Mouse (Mus musculus) Patski (cell line): ENCODE data around the gene Pank4. TPM values are rescaled to one million over a fixed set of nuclear protein-coding genes. Genes with fewer than 3 reads are reported as not detected.

Experiments
- ATAC-seq: fragments of 100-300 bp; one replicate; pipeline ENCODE4 v1.8.0; 2021
- CTCF ChIA-PET: fragments of 350-600 bp; sonication (Branson Sonifier 250); formaldehyde crosslinking; loops from one replicate; lab custom pipeline; 2022; ENCODE audit warnings: inconsistent platforms; lab: Charles Lee
- POLR2A ChIA-PET: fragments of 350-600 bp; sonication (Branson Sonifier 250); formaldehyde crosslinking; loops from one replicate; lab custom pipeline; 2022; ENCODE audit warnings: antibody characterized with exemption, inconsistent platforms; lab: Charles Lee
- DNase-seq: peaks from one replicate; pipeline ENCODE4 v3.0.0-alpha.2; 2011; ENCODE audit warnings: low read depth, low spot score
- H3K27me3 ChIP-seq: fragments of 371-371 bp; one replicate; pipeline ENCODE4 v1.5.1; 2021
- CTCF ChIP-seq: fragments of 100-300 bp; IDR thresholded peaks from one replicate; pipeline ENCODE4 v1.5.1; 2021
- in situ Hi-C: fragments of 300-500 bp; cut with MboI; formaldehyde crosslinking; loops from 3 replicates; pipeline ENCODE4 v1.11.1; 2018; ENCODE audit warnings: low pct_unique_long_range_greater_than_20kb, mixed read lengths
- polyA plus RNA-seq: library from polyadenylated mRNA; unstranded; gene quantifications from one replicate; pipeline ENCODE4 v1.2.3, GENCODE M21; 2021

Pank4 gene
- polyA plus RNA-seq, 1 experiment from 2014 or later, result 29.1 TPM

GRCm38 (mm10) chr4:154928395-154929087 is 35.4 kb upstream of the Pank4 start, which contains the start of gene Tnfrsf14:
Gene Tnfrsf14, minus strand, starts transcription at chr4:154928563.
- TF ChIP-seq CTCF, result no peak
- ATAC-seq (no peak), DNase-seq (no peak)
- in situ Hi-C loops, result no loop called here
- ChIA-PET POLR2A (no interaction called here), CTCF (interaction anchor here (1.4 kb wide), 1 partner anchor 10 kb away, joined by 3 read pairs; no protein-coding TSS in a partner anchor)
- no peaks in the 10 kb centered on the region for H3K27me3 ChIP-seq

- CTCF ChIA-PET, result interaction anchor here (1.4 kb wide), 1 partner anchor 9 kb away, joined by 3 read pairs; no protein-coding TSS in a partner anchor
- in situ Hi-C loops, result no loop called here
- H3K27me3 ChIP-seq, result no peaks in the 10 kb centered on the region
- ATAC-seq, result no peak
- no peak for TF ChIP-seq CTCF
- DNase-seq, result no peak
- POLR2A ChIA-PET, result no interaction called here
Measured at GRCm38 (mm10) chr4:154929088-154929660, 34.7 kb upstream of the Pank4 start.

GRCm38 (mm10) chr4:154933306-154933907 is 30.5 kb upstream of the Pank4 start:
- CTCF ChIA-PET, result no interaction called here
- ATAC-seq (no peak), DNase-seq (no peak)
- POLR2A ChIA-PET, result no interaction called here
- in situ Hi-C loops, result no loop called here
- H3K27me3 ChIP-seq, result peaks cover 9% of the 10 kb centered on the region
- no peak for TF ChIP-seq CTCF

- ATAC-seq (no peak), DNase-seq (no peak)
- TF ChIP-seq CTCF, result no peak
- in situ Hi-C loops, result no loop called here
- ChIA-PET CTCF (no interaction called here), POLR2A (no interaction called here)
- H3K27me3 ChIP-seq, result peaks cover 9% of the 10 kb centered on the region
Measured at GRCm38 (mm10) chr4:154934800-154935199, 29.1 kb upstream of the Pank4 start.

- ATAC-seq (no peak), DNase-seq (no peak)
- H3K27me3 ChIP-seq, result peaks cover 9% of the 10 kb centered on the region
- CTCF ChIA-PET, result interaction anchor here (1.5 kb wide), 1 partner anchor 14 kb away, joined by 5 read pairs; no protein-coding TSS in a partner anchor
- TF ChIP-seq CTCF, result no peak
- POLR2A ChIA-PET, result no interaction called here
- in situ Hi-C loops, result no loop called here
Measured at GRCm38 (mm10) chr4:154935788-154936187, 28.1 kb upstream of the Pank4 start.

GRCm38 (mm10) chr4:154936542-154937255 is 27.2 kb upstream of the Pank4 start:
- CTCF ChIA-PET, result interaction anchor here (1.5 kb wide), 1 partner anchor 15 kb away, joined by 5 read pairs; no protein-coding TSS in a partner anchor
- TF ChIP-seq CTCF, result no peak
- no peak for ATAC-seq
- H3K27me3 ChIP-seq, result peaks cover 12% of the 10 kb centered on the region
- no peak for DNase-seq
- POLR2A ChIA-PET, result interaction anchor here (0.9 kb wide), 1 partner anchor 27 kb away, joined by 3 read pairs; the partner anchor contains the start of gene Pank4
- in situ Hi-C loops, result no loop called here

GRCm38 (mm10) chr4:154937746-154938145 is 26.2 kb upstream of the Pank4 start:
- in situ Hi-C loops, result no loop called here
- POLR2A ChIA-PET, result interaction anchor here (0.6 kb wide), 2 partner anchors 10 to 35 kb away, joined by 3 to 4 read pairs; no protein-coding TSS in a partner anchor
- no peak for TF ChIP-seq CTCF
- DNase-seq (no peak), ATAC-seq (no peak)
- CTCF ChIA-PET, result interaction anchor here (1.2 kb wide), 1 partner anchor 8 kb away, joined by 3 read pairs; no protein-coding TSS in a partner anchor
- H3K27me3 ChIP-seq, result peaks cover 12% of the 10 kb centered on the region

GRCm38 (mm10) chr4:154940156-154940555 is 23.8 kb upstream of the Pank4 start:
- in situ Hi-C loops, result loop anchor here (5.0 kb wide), 1 partner anchor 63 kb away; no protein-coding TSS in a partner anchor
- H3K27me3 ChIP-seq, result peaks cover 12% of the 10 kb centered on the region
- CTCF ChIA-PET, result no interaction called here
- ATAC-seq (no peak), DNase-seq (no peak)
- no peak for TF ChIP-seq CTCF
- POLR2A ChIA-PET, result no interaction called here

GRCm38 (mm10) chr4:154941831-154942230 is 22.1 kb upstream of the Pank4 start:
- ChIA-PET POLR2A (no interaction called here), CTCF (interaction anchor here (2.4 kb wide), 1 partner anchor 124 kb away, joined by 6 read pairs; no protein-coding TSS in a partner anchor)
- DNase-seq (no peak), ATAC-seq (no peak)
- in situ Hi-C loops, result loop anchor here (5.0 kb wide), 1 partner anchor 65 kb away; no protein-coding TSS in a partner anchor
- H3K27me3 ChIP-seq, result peaks cover 9% of the 10 kb centered on the region
- TF ChIP-seq CTCF, result no peak
